Mouse (Mus musculus) heart, adult 2 months (tissue): ENCODE measurements around the gene Celf2. TPM values are rescaled to one million over a fixed set of nuclear protein-coding genes. Genes with fewer than 3 reads are reported as not detected.

Experiments
- DNase-seq, 2 experiments: peaks; one replicate each; pipeline ENCODE4 v3.0.0; 2021
- H3K27ac ChIP-seq: fragments of 200-600 bp; 2 replicates; pipeline ENCODE4 v1.8.1; 2022
- H3K27me3 ChIP-seq: fragments of 200-500 bp; 2 replicates; pipeline ENCODE4 v1.6.1; 2012; ENCODE audit warnings: mild to moderate bottlenecking, low read length, inconsistent platforms, mixed read lengths; ENCODE audit not compliant: control insufficient read depth, insufficient read depth
- H3K36me3 ChIP-seq: fragments of 200-500 bp; 2 replicates; pipeline ENCODE4 v1.6.1; 2012; ENCODE audit warnings: low read length, inconsistent platforms; ENCODE audit not compliant: control insufficient read depth, insufficient read depth
- H3K4me1 ChIP-seq: fragments of 200-500 bp; 2 replicates; pipeline ENCODE4 v1.6.1; 2011; ENCODE audit warnings: low read length; ENCODE audit not compliant: control insufficient read depth, insufficient read depth
- H3K4me3 ChIP-seq: fragments of 200-600 bp; 2 replicates; pipeline ENCODE4 v1.8.1; 2022
- H3K79me2 ChIP-seq: fragments of 200-500 bp; replicated peaks from 2 replicates; pipeline ENCODE4 v1.6.1; 2012; ENCODE audit warnings: mild to moderate bottlenecking, inconsistent platforms, low read length, moderate library complexity, mixed read lengths; ENCODE audit not compliant: control insufficient read depth, insufficient read depth
- H3K9ac ChIP-seq: fragments of 200-500 bp; 2 replicates; pipeline ENCODE4 v1.6.1; 2012; ENCODE audit warnings: low read depth, mild to moderate bottlenecking, control low read depth, inconsistent platforms, low read length, mixed read lengths
- CTCF ChIP-seq: fragments of 200-600 bp; IDR thresholded peaks from 2 replicates; pipeline ENCODE4 v1.8.1; 2022; ENCODE audit warnings: antibody characterized with exemption, mild to moderate bottlenecking, moderate library complexity
- EP300 ChIP-seq: fragments of 200-500 bp; IDR thresholded peaks from 2 replicates; pipeline ENCODE4 v1.6.1; 2011; ENCODE audit warnings: low read depth, low read length, control low read depth; ENCODE audit not compliant: insufficient read depth
- POLR2A ChIP-seq: fragments of 200-500 bp; IDR thresholded peaks from 2 replicates; pipeline ENCODE4 v1.6.1; 2011; ENCODE audit warnings: mild to moderate bottlenecking, low read depth, low read length, control low read depth; ENCODE audit not compliant: insufficient read depth
- WGBS: fragments of 180-500 bp; shearing (Covaris S2); methylation state at CpG from one replicate; pipeline ENCODE4 v1.1.7; 2018; 5-methylcytosine and 5-hydroxymethylcytosine counted together
- intact Hi-C: fragments of 180-260 bp; cut with DNase I; formaldehyde crosslinking; loops from one replicate; pipeline ENCODE4 v1.15.1; 2025
- polyA plus RNA-seq: library from polyadenylated mRNA; depleted of rRNA; stranded (reverse); fragments of >200 nt; gene quantifications from 2 replicates; pipeline ENCODE4 v1.2.3, GENCODE M21; 2012
- total RNA-seq, 2 experiments: library from RNA; stranded (reverse); gene quantifications; 2 replicates each; pipeline ENCODE4 v1.2.3; 2021

The Celf2 gene
- total and polyA plus RNA-seq, 3 experiments, result 38.1 to 63.9 (median 56.7) TPM

DNA sequence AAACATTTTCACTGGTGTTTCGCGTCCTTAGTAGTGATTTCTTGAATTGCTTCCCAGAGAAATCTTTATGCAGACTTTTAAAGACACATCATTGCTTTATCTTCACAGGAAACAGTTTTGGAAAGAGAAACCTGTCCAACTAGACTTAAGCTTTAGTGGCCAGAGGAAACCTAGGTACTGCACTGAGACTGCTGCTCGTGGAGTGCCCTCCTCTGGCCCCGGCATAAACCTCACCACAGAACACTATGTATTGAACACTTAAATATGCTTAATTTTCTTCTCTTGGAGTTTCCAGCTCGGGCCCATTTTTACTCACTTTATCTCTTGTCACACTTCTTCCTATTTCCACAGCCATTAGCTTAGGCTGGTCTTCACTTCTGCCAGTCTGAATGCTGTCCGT lies 870.0 kb downstream of the Celf2 start:
- TF ChIP-seq CTCF, result 0 out of 2 replicates have a peak, but pooled peaks have one; percentile 6
- TF ChIP-seq EP300, result no peak
- intact Hi-C loops, result no loop called here
- 71% methylated on average over 6 of the region's 6 CpGs for WGBS

DNA sequence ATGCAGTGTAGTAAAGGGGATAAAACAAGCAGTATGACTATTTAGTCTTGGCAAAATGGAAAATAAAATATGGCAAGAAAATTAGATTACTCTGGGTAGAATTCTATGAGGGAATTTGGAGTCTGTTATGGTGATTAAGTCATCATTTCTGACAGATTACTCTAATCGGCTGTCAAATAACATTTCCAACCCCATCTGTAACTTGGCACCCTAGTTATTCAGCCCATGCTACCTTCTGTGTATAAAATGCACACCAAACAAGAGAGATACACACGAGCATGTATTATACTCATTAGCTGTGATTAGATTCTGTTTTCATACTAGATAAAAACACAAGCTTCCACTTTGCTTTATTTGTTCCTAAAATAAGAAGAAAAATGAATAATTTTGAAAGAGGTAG lies 872.2 kb downstream of the Celf2 start:
- WGBS, result 76% methylated on average over 2 of the region's 2 CpGs
- Histone ChIP-seq H3K4me1 (no peaks in the 10 kb centered on the region; the same call in 1 of the 2 replicates), H3K27ac (no peak overlapping the region), H3K79me2 (no peaks in the 10 kb centered on the region), H3K27me3 (no peaks in the 10 kb centered on the region), H3K36me3 (no peaks in the 10 kb centered on the region), H3K4me3 (no peak overlapping the region), H3K9ac (no peak overlapping the region)
- TF ChIP-seq POLR2A (no peak), EP300 (no peak), CTCF (no peak)
- DNase-seq, result no peak
- intact Hi-C loops, result no loop called here

More for the DNA sequence above, 870.0 kb downstream of the Celf2 start:
- H3K4me1 ChIP-seq, result no peaks in the 10 kb centered on the region; the same call in 1 of the 2 replicates
- H3K4me3 ChIP-seq, result no peak overlapping the region
- no peaks in the 10 kb centered on the region for H3K27me3 ChIP-seq
- no peak for DNase-seq
- H3K79me2 ChIP-seq, result no peaks in the 10 kb centered on the region
- H3K9ac ChIP-seq, result no peak overlapping the region
- H3K36me3 ChIP-seq, result no peaks in the 10 kb centered on the region
- no peak overlapping the region for H3K27ac ChIP-seq

DNA sequence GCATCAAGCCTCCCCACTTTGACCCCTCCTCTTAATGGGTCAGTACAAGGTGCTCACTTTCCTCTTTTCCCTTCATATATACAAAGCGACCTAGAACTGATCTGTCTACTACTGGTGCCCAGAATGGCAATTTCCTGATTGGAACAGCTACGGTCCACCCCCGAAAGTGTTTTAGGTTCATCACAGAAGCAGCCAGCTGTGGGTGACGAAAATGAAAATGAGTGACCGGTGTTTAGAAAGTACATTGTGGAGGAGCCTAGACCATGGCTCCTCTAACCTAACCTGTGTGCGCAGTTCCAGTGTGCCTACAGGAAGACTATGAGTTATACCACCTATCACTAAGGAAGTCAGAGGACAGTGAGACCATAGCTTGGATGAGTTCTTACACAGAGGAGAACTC lies 874.5 kb downstream of the Celf2 start:
- intact Hi-C loops, result no loop called here
- 94% methylated on average over 6 of the region's 6 CpGs for WGBS
- TF ChIP-seq CTCF, result no peak
- TF ChIP-seq POLR2A, result no peak
- TF ChIP-seq EP300, result no peak
- no peak for DNase-seq
- Histone ChIP-seq H3K27me3 (no peaks in the 10 kb centered on the region), H3K27ac (no peak overlapping the region), H3K9ac (no peak overlapping the region), H3K4me3 (no peak overlapping the region), H3K79me2 (no peaks in the 10 kb centered on the region), H3K4me1 (no peaks in the 10 kb centered on the region; the same call in 1 of the 2 replicates), H3K36me3 (no peaks in the 10 kb centered on the region)

DNA sequence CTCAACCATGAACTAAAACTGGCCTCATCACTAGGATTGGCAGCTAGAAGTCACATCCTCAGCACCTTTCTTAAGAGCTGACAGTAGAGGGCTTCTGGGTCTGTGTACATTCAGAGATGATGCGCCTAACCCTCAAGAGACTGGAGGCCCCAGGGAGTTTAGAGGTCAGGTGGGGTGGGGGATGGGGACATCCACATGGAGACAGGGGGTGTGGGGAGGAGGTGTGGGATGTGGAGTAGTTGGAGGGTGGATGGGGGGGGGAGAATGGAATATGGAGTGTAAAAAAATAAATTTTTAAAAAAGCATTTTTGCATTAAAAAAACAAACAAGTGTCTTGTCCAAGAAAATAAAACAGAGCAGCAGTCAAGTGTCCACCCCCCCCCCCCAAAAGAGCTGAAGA lies 876.2 kb downstream of the Celf2 start:
- DNase-seq, result no peak
- 86% methylated on average over 1 of the region's 1 CpGs for WGBS
- Histone ChIP-seq H3K27ac (no peak overlapping the region), H3K79me2 (no peaks in the 10 kb centered on the region), H3K4me1 (no peaks in the 10 kb centered on the region; the same call in 1 of the 2 replicates), H3K27me3 (no peaks in the 10 kb centered on the region), H3K4me3 (no peak overlapping the region), H3K36me3 (no peaks in the 10 kb centered on the region), H3K9ac (no peak overlapping the region)
- TF ChIP-seq CTCF, result no peak
- intact Hi-C loops, result no loop called here

DNA sequence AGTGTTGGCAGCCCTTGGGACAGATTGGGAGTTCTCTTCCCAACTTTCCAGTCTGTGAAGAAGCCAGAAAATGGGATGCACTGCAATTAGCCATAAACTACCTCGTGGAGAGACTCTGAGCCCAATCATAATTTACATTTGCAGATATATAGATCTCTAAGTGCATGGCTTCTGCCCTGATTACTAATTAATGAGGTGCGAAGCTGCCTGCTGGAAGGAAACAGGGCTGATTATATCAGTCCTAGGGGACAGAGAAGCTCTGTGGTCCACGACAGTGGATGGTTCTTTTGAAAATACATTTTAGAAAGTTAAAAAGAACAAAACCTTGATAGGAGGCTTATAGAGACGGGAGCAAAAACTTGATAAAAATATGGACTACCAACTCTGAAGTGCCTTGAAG lies 885.6 kb downstream of the Celf2 start:
- intact Hi-C loops, result no loop called here
- Histone ChIP-seq H3K9ac (no peak overlapping the region), H3K27me3 (no peaks in the 10 kb centered on the region), H3K79me2 (no peaks in the 10 kb centered on the region), H3K4me3 (no peak overlapping the region), H3K27ac (no peak overlapping the region), H3K4me1 (no peaks in the 10 kb centered on the region), H3K36me3 (no peaks in the 10 kb centered on the region)
- DNase-seq, result no peak
- 68% methylated on average over 4 of the region's 4 CpGs for WGBS
- TF ChIP-seq CTCF, result no peak
- TF ChIP-seq POLR2A, result no peak
- TF ChIP-seq EP300, result no peak

DNA sequence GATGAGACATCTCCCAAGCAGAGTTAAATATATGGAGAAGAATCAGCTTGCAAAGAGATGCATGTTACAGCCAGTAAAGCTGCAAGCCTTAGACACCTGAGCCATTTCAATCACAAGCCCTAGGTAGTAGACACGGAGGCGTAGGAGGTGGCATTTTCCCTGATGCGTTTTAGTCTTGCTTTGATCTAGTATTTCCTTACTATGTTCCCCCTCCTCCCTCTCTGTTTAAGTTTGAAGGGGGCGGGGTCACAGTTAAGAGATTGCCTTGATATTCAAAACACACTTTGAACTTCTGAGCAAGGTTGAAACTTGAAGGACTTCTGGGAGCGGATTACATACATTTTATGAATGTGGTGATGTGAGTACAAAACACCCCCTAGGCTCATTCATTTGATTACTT lies 887.3 kb downstream of the Celf2 start:
- Histone ChIP-seq H3K4me1 (no peaks in the 10 kb centered on the region), H3K9ac (no peak overlapping the region), H3K27ac (no peak overlapping the region), H3K4me3 (no peak overlapping the region), H3K79me2 (no peaks in the 10 kb centered on the region), H3K36me3 (no peaks in the 10 kb centered on the region), H3K27me3 (no peaks in the 10 kb centered on the region)
- DNase-seq, result no peak
- WGBS, result 85% methylated on average over 5 of the region's 5 CpGs
- intact Hi-C loops, result no loop called here
- TF ChIP-seq CTCF (no peak), EP300 (no peak), POLR2A (no peak)
